Mouse (Mus musculus) liver, embryonic 16.5 days (tissue): ENCODE measurements around the gene Cops8. TPM values are rescaled to one million over a fixed set of nuclear protein-coding genes. Genes with fewer than 3 reads are reported as not detected.

ENCODE experiments used
- ATAC-seq: fragments of 200-750 bp; cut with Nextera tagmentation; 2 replicates; pipeline ENCODE4 v1.8.0; 2017; ENCODE audit warnings: low read depth, mild to moderate bottlenecking, moderate number of reproducible peaks, moderate library complexity
- H3K27ac ChIP-seq: fragments of 300-500 bp; sonication (generic); 2 replicates; pipeline ENCODE4 v1.5.1; 2014; ENCODE audit warnings: mild to moderate bottlenecking, low read length
- H3K27me3 ChIP-seq: fragments of 300-500 bp; sonication (generic); 2 replicates; pipeline ENCODE4 v1.6.1; 2014; ENCODE audit warnings: low read depth, low read length, mixed read lengths; ENCODE audit not compliant: control insufficient read depth, insufficient read depth
- H3K36me3 ChIP-seq: fragments of 300-500 bp; sonication (generic); 2 replicates; pipeline ENCODE4 v1.6.1; 2014; ENCODE audit warnings: mild to moderate bottlenecking; ENCODE audit not compliant: control insufficient read depth, insufficient read depth
- H3K4me1 ChIP-seq: fragments of 300-500 bp; sonication (generic); 2 replicates; pipeline ENCODE4 v1.6.1; 2014; ENCODE audit warnings: low read depth, low read length, mixed read lengths; ENCODE audit not compliant: control insufficient read depth
- H3K4me2 ChIP-seq: fragments of 300-500 bp; sonication (generic); 2 replicates; pipeline ENCODE4 v1.6.1; 2014; ENCODE audit warnings: low read depth, low read length, mixed read lengths
- H3K4me3 ChIP-seq: fragments of 300-500 bp; sonication (generic); 2 replicates; pipeline ENCODE4 v1.5.1; 2014; ENCODE audit warnings: low read depth, mild to moderate bottlenecking, low read length
- H3K9ac ChIP-seq: fragments of 300-500 bp; sonication (generic); 2 replicates; pipeline ENCODE4 v1.6.1; 2014; ENCODE audit warnings: low read depth, low read length
- H3K9me3 ChIP-seq: fragments of 300-500 bp; sonication (generic); replicated peaks from 2 replicates; pipeline ENCODE4 v1.6.1; 2016; ENCODE audit warnings: low read length; ENCODE audit not compliant: control insufficient read depth
- WGBS: fragments of 180-500 bp; shearing (Covaris S2); extraction: QIAGEN DNeasy Blood & Tissue Kit; methylation state at CpG from one replicate; pipeline ENCODE4 v1.1.7; 2014; ENCODE audit not compliant: insufficient replicate concordance; 5-methylcytosine and 5-hydroxymethylcytosine counted together
- polyA plus RNA-seq: library from polyadenylated mRNA; unstranded; fragments of >200 nt; fragmentation: Nextera tagmentation; extraction: Ambion mirVana; gene quantifications from 2 replicates; pipeline ENCODE4 v1.2.1, GENCODE M21; 2015

Gene Cops8
- polyA plus RNA-seq, 1 experiment from 2014 or later: 41.4 TPM

DNA sequence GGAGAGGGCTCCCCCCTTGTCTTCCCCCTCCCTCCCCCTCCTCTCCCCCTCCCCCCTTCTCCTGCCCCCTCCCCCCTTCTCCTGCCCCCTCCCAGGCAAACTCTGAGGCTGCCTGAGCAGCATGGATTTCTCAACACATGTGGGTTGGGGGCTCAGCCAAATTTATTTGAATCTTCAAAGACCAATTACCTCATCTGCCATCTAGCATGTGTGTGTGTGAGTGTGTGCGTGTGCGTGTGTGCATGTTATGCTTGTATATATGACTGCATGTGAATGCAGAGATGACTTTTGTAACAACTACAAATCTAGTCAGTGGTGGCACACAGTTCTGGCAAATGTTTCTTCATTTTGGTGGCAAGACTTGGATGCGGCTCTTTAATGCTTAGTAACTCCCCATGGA is 55.8 kb downstream of the Cops8 start:
- ATAC-seq: no peak

DNA sequence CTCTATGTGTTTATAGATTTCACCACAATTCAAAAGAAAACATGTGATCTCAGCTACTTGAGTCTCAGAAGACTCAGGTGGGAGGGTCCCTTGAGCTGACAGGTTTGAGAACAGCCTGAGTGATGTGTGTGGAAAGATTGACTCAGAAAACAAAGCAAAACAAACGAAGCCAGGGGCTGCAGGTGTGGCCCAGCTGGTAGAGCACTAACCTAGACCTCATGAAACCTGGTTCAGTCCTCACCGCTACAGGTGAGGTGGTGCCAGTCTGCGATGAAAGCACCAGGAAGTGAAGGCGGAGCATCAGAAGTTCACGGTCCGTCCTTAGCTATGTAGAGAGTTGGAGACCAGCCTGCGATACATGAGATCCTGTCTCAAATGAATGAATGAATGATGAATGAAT is 57.4 kb downstream of the Cops8 start:
- Histone ChIP-seq H3K27me3 (no peaks in the 10 kb centered on the region), H3K27ac (no peak overlapping the region), H3K9me3 (no peaks in the 10 kb centered on the region), H3K4me2 (no peak overlapping the region), H3K4me3 (no peak overlapping the region), H3K36me3 (no peaks in the 10 kb centered on the region), H3K4me1 (no peaks in the 10 kb centered on the region), H3K9ac (no peak overlapping the region)
- 75% methylated on average over 7 of the region's 7 CpGs for WGBS
- ATAC-seq: no peak

More for the DNA sequence above, 55.8 kb downstream of the Cops8 start:
- Histone ChIP-seq H3K4me3 (no peak overlapping the region), H3K9me3 (no peaks in the 10 kb centered on the region), H3K9ac (no peak overlapping the region), H3K4me1 (no peaks in the 10 kb centered on the region), H3K27me3 (no peaks in the 10 kb centered on the region), H3K36me3 (no peaks in the 10 kb centered on the region), H3K27ac (no peak overlapping the region), H3K4me2 (no peak overlapping the region)
- 84% methylated on average over 3 of the region's 3 CpGs for WGBS

DNA sequence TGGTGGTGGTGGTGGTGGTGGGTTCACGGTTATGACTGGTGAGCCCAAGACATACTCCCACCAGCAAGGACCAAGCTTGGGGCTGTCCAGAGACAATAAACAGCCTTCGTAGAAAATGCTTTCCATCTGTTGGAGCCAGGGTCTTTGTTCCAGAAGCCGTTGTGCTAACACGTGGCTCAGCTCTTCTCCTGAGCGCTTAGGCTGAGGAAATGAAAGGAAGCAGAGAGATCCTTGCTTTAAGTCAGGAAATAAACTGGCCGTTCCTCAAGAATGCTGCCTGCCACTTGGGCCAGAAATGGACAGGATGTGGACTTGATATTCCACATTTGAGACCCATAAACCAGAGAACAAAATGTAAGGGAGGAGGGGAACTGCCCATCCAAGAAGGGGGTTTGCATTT is 59.7 kb downstream of the Cops8 start:
- no peaks in the 10 kb centered on the region for H3K36me3 ChIP-seq
- H3K4me2 ChIP-seq: no peak overlapping the region
- no peak overlapping the region for H3K27ac ChIP-seq
- 41% methylated on average over 6 of the region's 6 CpGs for WGBS
- ATAC-seq: no peak
- H3K4me3 ChIP-seq: no peak overlapping the region
- no peaks in the 10 kb centered on the region for H3K9me3 ChIP-seq
- no peaks in the 10 kb centered on the region for H3K4me1 ChIP-seq
- H3K27me3 ChIP-seq: no peaks in the 10 kb centered on the region
- H3K9ac ChIP-seq: no peak overlapping the region

Other genes with a start within 250 kb of the Cops8 start
- gene Col6a3, start 241.0 kb downstream of the Cops8 start, polyA plus RNA-seq: 4.0 and 6.8 TPM in 2 replicates